Mouse (Mus musculus) heart, postnatal 4 days (tissue): Measurements from ENCODE around the gene Sesn3. TPM values are rescaled to one million over a fixed set of nuclear protein-coding genes. Genes with fewer than 3 reads are reported as not detected.
A peak's percentile ranks its signal among the peaks of the same experiment; 100 is the strongest.
"Not testable (repeated sequence)": the region's sequence is repeated elsewhere in the genome, so short reads cannot be mapped to it uniquely, and the experiment has no call there.

Experiments used
- DNase-seq: peaks from one replicate; pipeline ENCODE4 v3.0.0; 2021
- total RNA-seq, 2 experiments: library from RNA; stranded (reverse); gene quantifications; 2 replicates each; pipeline ENCODE4 v1.2.3; 2021

Sesn3 gene
- total RNA-seq, 2 experiments from 2014 or later, result 24.8 to 28.6 TPM

- DNase-seq, result no peak
Observed at GRCm38 (mm10) chr9:14280696-14281095, 5.8 kb downstream of the Sesn3 start.

DNA sequence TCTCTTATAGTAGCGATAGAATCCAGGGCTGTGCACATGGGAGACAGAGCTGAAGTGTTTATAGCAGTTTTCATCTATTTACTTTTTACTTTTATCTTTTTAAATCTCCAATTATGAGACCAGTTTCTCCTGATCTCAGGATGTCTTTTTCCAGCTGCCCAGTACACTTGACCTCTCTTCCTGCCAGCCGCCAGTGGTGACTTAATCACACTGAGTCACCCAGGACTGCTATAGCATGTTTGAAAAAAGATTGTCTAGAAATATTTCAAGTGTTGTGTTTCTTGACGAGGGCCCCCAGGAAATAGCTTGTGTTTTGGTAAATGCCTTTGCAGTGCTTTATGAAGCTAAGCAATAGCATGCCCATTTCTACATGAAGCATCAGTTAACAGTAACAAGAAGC lies 10.2 kb downstream of the Sesn3 start:
- no peak for DNase-seq

GRCm38 (mm10) chr9:14287234-14287633 lies 12.4 kb downstream of the Sesn3 start:
- no peak for DNase-seq

DNA sequence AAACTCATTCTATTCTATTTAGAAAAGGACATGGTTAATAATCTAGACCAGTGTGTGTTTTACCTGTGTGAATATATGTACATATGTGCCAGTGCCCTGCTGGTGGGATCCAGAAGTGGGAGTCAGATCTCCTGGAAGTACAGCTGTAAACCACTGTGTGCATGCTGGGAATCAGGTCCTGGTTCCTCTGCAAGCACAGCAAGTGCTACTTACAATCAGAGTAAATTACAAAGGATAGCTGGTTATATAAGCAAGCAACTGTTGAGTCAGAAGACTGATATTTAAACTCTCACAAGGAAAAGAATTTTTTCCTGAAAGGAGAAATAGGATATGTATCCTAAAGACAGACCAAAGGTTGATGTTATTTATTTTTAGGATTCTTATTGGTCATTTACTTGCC lies 13.6 kb downstream of the Sesn3 start:
- no peak for DNase-seq

GRCm38 (mm10) chr9:14293866-14294265 lies 19.0 kb downstream of the Sesn3 start:
- no peak for DNase-seq

GRCm38 (mm10) chr9:14295680-14296440 lies 21.0 kb downstream of the Sesn3 start:
- no peak for DNase-seq

DNA sequence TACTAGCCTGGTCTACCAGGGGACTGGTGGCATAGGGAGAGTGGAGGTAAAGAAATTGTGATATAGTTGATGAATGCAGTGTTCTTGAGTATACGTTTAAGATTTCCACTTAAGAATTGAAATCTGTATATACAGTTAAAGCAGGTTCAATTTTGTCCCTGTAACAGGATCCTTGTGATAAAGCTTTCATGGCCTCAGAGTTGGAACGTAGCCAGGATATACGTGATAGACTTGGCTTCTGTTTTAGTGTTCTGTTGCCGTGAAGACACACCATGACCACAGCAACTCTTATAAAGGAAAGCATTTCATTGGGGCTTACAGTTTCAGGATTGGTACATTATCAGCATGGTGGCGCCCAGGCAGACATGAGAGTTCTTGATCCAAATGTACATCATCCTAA lies 22.3 kb downstream of the Sesn3 start:
- no peak for DNase-seq

GRCm38 (mm10) chr9:14299819-14300218 lies 25.0 kb downstream of the Sesn3 start:
- DNase-seq, result no peak

- DNase-seq, result no peak
Observed at GRCm38 (mm10) chr9:14300795-14301194, 25.9 kb downstream of the Sesn3 start.

DNA sequence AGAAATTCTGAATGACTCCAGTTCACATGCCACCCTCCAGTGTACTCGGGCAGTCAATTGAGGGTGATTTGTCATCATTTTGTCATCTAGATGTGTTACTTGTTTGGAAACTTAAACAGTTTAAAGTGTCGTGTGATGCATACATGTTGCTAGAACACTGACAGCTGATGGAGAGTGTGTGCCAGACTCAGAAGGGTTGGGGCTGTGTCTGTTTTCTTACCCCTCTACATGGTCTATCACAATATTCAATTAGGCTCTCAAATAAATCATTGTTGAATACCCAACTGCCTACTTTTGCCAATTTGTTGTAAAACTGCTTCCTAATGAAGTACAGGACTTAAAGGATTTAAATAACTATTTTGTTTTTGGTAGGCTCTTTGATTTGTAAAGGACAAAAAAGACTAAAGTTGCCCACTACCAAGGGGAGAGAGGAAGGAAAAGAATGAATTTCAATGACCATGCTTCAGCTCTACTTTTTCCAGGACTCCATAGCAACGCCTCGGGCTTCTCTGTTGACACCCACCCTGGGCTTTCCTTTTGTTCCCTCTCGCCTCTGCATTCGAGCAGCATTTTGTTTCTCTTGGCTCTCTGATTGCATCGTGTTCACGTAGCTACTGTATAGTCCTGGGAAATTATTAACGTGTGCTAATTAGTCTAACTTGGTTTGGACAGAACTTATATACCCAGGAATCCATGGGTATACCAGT lies 29.5 kb downstream of the Sesn3 start:
- no peak for DNase-seq

DNA sequence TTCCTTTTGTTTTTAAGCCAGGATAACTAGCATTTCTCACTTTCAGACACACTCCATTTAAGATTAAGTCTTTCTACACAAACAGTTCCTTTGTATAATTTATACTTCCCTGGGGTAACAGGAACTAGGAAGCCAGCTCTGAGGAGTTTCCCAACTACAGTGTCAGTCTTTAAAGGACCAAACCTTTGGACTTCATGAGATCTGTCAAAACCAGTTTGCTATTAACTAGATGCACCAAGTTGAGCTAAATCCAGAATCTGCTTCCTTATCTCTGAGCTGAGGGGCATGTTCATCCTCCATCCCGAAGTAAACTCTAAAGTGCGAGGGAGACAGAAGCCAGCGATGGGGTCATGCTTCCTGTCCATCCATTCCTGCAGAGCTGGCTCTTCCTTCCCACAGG lies 32.5 kb downstream of the Sesn3 start:
- DNase-seq, result no peak

GRCm38 (mm10) chr9:14313968-14314367 lies 39.1 kb downstream of the Sesn3 start:
- no peak for DNase-seq

DNA sequence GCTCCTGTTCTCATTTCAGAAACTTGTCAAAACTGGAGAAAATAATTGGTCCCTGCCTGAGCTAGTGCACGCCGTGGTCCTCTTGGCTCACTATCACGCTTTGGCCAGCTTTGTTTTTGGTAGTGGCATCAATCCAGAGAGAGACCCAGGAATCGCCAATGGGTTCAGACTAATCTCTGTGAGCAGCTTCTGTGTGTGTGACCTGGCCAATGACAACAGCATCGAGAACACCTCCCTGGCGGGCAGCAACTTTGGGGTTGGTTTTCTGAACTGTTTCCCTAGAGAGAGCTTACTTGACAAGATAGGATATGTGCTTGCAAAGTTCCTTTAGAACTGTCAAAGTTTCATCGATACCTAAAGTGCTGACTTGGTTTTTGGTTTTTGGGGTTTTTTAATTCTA lies 39.6 kb downstream of the Sesn3 start:
- no peak for DNase-seq

DNA sequence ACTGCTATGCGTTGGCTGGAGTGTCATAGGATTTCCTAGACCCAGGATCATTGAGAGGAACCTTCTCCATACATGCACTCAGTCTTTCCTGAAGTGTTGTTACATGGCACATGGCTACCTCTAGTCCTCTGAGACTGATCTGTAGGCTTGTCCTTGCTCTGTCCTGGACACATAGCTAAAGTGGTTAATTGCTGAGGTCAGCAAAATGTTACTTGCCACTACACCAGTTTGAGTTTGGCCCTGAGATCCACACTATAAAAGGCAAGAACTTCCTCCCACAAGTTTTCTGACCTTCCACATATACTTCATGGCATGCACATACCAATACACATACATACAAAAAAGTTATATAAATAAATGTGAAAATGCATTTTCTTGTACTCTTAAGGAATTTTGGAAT lies 41.8 kb downstream of the Sesn3 start:
- DNase-seq, result no peak

GRCm38 (mm10) chr9:14335829-14336228 lies 61.0 kb downstream of the Sesn3 start:
- no peak for DNase-seq

DNA sequence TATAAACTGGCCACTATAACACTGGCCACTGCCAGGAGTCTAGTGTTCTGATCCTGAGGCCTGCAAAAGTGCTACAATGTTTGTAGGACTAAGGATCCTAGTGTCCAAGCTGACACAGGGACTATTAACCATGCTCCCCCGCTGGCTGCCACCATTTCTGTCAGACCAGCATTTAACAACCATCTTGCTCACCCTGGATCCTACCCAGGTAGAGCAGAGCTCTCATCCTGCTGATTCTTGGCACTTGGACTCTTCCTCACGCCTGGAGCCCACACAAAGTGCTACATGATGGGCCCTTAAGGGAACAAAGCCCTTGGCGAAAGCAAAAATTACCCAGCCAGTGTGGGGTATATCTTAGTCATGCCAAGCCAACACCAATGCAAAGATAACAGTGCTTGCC lies 62.0 kb downstream of the Sesn3 start:
- no peak for DNase-seq

- no peak for DNase-seq
Observed at GRCm38 (mm10) chr9:14338701-14339100, 63.8 kb downstream of the Sesn3 start.

- peak; percentile 84 for DNase-seq
Observed at GRCm38 (mm10) chr9:14342041-14342668, 67.3 kb downstream of the Sesn3 start.

DNA sequence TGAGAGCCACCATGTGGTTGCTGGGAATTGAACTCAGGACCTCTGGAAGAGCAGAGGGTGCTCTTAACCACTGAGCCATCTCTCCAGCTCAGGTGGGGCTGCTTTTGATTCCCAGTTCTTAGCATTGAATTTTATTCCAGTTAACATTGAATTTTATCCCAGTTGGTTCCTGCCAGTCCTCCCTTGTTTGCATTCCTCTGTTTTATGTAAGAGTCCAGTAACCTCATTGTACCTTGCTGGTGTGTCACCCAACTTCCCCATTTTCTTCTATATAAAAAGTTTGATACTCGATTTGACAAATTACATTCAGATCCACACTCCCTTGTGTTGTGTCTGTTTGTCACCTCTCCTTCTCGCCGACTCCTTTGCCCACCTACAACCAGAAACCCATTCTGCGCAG lies 71.0 kb downstream of the Sesn3 start:
- not testable (repeated sequence) for DNase-seq

DNA sequence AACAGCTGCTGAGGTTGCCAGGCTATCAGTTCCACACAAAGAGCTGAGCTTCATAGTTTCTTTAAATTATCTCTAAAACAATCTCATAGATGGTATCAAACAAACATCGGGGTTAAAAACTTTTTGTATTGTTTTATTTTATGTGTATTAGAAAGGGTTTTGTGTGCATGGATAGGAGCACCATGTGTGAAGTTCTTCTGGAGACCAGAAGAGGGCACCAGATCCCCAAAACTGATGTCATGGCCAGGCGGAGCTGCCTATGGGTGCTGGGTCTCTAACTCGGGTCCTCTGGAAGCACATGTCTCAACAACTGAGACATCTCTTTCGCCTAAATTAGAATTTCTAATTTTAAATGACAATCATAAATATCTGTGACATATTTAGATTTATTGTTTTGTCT lies 73.5 kb downstream of the Sesn3 start:
- peak; percentile 40 for DNase-seq

GRCm38 (mm10) chr9:14349380-14349779 lies 74.5 kb downstream of the Sesn3 start:
- DNase-seq, result no peak

DNA sequence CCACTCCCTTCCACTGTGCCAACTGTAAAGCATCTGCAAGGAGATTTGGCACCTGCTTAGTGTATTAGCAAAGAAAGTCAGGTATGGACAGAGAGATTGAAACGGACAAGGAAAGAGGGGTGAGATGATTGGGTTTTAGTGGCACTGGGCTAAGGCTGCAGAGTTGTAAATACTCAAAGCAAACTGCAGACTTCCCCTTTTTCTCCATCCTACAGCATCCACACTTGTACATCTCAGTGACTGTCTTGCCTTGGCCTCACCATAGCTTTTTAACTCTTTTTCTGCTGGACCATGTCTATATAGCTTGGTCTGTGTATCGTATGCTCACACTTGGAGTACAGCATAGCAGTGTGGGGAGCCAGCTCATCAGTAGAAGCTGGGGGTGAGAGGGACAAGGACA lies 75.9 kb downstream of the Sesn3 start:
- DNase-seq, result no peak

DNA sequence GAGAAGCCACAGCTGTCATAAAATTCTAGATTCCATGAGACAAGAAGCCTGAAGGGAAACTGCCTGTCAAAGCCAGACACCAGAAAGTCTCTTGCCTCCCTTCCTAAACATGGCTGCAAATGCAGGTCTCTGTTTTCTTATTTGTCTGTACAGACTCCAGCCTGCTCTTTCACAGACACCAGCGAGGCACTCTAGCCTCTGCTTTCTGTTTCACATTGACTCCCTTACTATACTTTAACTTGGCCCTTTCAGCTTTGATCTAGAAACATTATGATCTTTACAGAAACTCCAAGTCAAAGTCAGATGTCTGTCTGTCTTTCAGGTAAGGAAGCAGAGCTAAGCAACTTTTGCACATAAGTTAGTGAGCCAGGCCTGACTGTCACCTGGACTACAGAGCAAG lies 77.5 kb downstream of the Sesn3 start:
- no peak for DNase-seq

GRCm38 (mm10) chr9:14354852-14355251 lies 80.0 kb downstream of the Sesn3 start:
- no peak for DNase-seq
